Mouse (Mus musculus) myocyte (in vitro differentiated cells): ENCODE measurements around the gene Myo18a.

ENCODE experiments used
- E2F4 ChIP-seq: IDR thresholded peaks from one replicate; pipeline ENCODE4 v1.6.1; 2011; ENCODE audit warnings: mild to moderate bottlenecking, control low read depth, moderate library complexity; ENCODE audit not compliant: insufficient read depth
- MAX ChIP-seq: IDR thresholded peaks from one replicate; pipeline ENCODE4 v1.6.1; 2011; ENCODE audit warnings: low read depth, mild to moderate bottlenecking, control low read depth
- POLR2A ChIP-seq: IDR thresholded peaks from one replicate; pipeline ENCODE4 v1.6.1; 2011; ENCODE audit warnings: low read depth, mild to moderate bottlenecking, control low read depth, moderate library complexity; ENCODE audit not compliant: insufficient read length
- POLR2AphosphoS2 ChIP-seq: IDR thresholded peaks from one replicate; pipeline ENCODE4 v1.6.1; 2011; ENCODE audit warnings: low read depth, control low read depth; ENCODE audit not compliant: insufficient read length
- TCF3 ChIP-seq: IDR thresholded peaks from one replicate; pipeline ENCODE4 v1.6.1; 2011; ENCODE audit warnings: low read depth, control low read depth; ENCODE audit not compliant: insufficient read length

GRCm38 (mm10) chr11:77810018-77810417 is 47.0 kb downstream of the Myo18a start:
- TF ChIP-seq MAX, result no peak
- peak; percentile 93 for TF ChIP-seq TCF3
- no peak for TF ChIP-seq POLR2AphosphoS2
- no peak for TF ChIP-seq POLR2A
- TF ChIP-seq E2F4, result no peak
